Mouse (Mus musculus) c-Kit-negative CD71-positive TER-119-positive erythroid progenitor cells, embryonic 14.5 days (primary cell): ENCODE data around the gene Vmn1r56.
"Not testable (repeated sequence)": the region's sequence is repeated elsewhere in the genome, so short reads cannot be mapped to it uniquely, and the experiment has no call there.

ENCODE experiments used
- DNase-seq: peaks from one replicate; pipeline ENCODE4 v3.0.0-alpha.2; 2013; ENCODE audit warnings: low read depth, low spot score

The Vmn1r56 gene

GRCm38 (mm10) chr7:5196647-5197046 is at the start of gene Vmn1r56:
Gene Vmn1r56, minus strand, starts transcription at chr7:5196747.
- DNase-seq: not testable (repeated sequence)

GRCm38 (mm10) chr7:5218193-5218592 is 21.6 kb upstream of the Vmn1r56 start, which contains the start of gene Vmn1r57:
Gene Vmn1r57, plus strand, starts transcription at chr7:5218493.
- not testable (repeated sequence) for DNase-seq

- not testable (repeated sequence) for DNase-seq
These were observed 47.0 kb downstream of the Vmn1r56 start, which contains the start of gene Vmn1r55 for GRCm38 (mm10) chr7:5149570-5149969. Gene Vmn1r55, minus strand, starts transcription at chr7:5149670.
